Mouse (Mus musculus): ENCODE data around the gene Rcbtb1.

GRCm38 (mm10) chr14:59201604-59202215 lies 701 bp downstream of the Rcbtb1 start:
- no peak for TF ChIP-seq CTCF (IDR thresholded peaks at IDR 0.05; ENCODE audit: low read depth, low read length)
- TF ChIP-seq POLR2AphosphoS5 (IDR thresholded peaks at IDR 0.05; ENCODE audit: insufficient replicate concordance, low read depth, low read length), result no peak
